Mouse (Mus musculus): ENCODE data around the gene Pop5.
A peak's percentile ranks its signal among the peaks of the same experiment; 100 is the strongest.

Pop5 gene

GRCm38 (mm10) chr5:115235786-115236263 is at the start of gene Pop5:
Gene Pop5 (plus strand): TSS chr5:115235836.
- DNase-seq = peak; percentile 94 to 95

DNA sequence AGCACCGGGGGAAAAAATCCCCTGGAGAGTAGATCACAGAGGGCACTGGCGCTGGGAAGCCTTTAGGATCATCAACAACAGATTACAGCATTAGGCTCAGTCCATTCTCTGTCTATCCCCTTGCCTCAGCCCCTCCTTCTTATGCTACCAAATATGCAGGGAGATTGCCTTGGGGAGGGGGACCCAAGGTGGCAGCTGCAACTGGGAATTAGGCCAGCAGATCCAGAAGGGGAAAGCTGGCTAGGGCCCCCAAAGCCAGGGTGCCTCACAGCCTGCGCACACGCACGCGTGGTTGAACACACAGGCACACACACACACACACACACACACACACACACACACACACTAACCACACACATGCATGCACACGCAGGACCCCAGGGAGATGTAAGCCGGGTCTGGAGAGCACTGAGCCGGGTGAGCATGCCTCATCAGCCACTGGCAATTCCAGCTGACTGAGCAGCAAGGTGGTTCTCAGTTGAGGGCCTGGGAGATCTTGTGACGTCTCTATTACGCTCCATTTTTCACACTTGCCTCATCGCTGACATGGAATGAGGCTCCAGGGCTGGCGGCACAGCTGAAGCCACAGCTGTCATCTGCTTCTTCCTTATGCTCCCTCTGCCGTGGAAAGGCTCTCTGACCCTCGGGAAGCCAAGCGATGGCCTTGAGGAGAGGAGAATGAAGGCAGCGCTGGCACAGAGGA is 49.1 kb upstream of the Pop5 start:
- peak; percentile 74 to 79 for DNase-seq

GRCm38 (mm10) chr5:115187188-115188131 is 48.2 kb upstream of the Pop5 start:
- DNase-seq = peak; percentile 92 to 93

DNA sequence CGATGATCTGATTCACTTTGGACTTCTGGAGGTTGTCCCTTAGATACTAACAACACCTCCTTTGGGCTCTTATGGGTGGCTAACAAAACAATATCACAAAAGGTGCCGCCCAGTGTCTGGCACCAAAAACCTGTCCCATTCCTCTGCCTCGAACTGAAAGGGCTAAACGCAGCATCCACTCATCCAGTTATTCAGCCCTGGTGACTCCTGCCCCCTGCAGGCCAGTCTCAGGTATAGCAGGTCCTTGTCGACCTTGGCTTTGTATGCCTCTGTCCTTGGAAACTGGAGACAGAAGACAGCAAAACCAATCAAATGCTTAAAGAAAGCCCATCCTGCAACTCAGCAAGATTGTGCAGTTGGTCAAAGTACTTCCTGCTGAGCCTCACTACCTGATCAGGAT is 46.8 kb upstream of the Pop5 start:
- peak; percentile 81 to 83 for DNase-seq

- no peak for DNase-seq
Observed at GRCm38 (mm10) chr5:115190081-115190480, 45.6 kb upstream of the Pop5 start.

DNA sequence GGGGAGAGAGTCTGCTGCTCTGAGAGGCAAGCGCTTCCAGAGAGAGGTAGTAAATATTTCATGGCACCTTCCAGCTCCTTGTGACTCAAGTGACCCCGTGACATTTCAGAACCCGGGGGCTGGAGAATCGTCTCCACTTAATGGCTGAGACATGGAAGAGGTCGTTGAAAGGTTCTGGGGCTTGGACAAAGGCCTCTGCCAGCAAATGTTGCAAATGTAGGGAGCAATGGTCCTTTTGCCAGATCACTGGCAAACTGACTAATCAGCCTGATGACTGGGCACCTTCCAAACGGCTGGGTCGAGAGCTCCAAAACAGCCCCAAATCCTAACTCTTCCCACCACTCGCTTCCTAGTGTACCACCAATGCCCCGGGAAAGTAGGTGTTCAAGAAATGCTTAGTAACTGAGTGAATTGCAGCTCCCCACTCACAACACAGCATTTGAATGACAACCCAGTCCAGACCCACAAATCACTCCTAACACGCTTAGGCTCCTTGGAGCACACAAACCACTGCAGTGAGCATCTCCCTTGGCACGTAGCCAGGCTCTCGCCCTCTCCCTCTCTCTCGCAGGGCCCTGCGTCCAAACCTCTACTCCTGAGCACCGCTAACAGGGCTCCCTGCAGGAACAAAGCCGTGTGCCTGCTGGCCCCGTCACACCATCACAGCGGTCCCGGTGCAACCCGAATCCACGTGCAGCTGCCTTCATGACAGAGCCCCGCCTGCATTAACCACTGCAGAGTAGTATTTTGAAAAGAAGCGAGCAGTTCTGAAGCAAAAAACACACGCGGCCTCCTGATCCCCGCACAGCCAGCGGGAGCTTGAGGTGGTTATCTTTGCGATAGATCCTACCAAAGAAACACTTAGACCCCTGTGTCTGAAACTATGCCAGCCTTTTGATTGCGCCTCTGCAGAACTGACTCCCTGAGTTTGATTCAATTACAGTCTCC is 43.5 kb upstream of the Pop5 start:
- no peak for DNase-seq

DNA sequence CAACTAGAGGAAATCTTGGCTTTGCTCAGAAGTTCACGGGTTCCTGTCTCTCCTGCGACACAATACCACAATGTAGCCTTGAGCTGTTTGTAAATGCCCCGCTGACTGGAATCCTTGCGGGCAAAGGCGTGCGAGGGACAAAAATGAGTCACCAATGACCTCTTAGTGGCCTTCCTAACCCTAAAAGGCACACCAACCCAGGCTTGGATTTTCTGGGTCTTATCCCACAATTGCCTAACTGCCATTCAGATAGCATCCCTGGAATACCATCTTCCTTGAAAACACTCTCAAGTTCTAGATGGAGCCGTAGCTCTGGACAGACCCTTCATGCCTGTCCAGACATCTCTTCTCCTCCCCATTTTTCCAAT is 42.8 kb upstream of the Pop5 start:
- DNase-seq = no peak

DNA sequence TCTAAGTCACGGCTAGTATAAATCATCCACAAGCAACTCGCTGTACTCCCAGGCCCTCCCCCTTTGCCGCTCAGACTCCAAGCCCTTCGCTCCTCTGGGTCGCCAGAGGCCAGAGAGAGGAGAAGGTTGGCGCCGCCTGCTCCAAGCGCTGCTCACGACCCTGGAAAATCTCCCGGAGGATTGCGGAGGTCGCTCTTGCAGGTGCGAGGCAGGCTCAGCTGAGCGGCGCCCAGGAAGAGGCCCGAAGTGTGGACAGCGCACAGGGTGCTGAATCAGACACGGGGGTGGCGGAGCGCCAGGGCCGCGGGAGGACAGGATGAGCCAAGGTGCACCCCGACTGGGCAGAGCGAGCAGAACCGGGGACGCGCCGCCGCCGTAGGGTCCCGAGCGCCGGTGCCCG is 42.4 kb upstream of the Pop5 start:
- DNase-seq = peak; percentile 73 to 77

DNA sequence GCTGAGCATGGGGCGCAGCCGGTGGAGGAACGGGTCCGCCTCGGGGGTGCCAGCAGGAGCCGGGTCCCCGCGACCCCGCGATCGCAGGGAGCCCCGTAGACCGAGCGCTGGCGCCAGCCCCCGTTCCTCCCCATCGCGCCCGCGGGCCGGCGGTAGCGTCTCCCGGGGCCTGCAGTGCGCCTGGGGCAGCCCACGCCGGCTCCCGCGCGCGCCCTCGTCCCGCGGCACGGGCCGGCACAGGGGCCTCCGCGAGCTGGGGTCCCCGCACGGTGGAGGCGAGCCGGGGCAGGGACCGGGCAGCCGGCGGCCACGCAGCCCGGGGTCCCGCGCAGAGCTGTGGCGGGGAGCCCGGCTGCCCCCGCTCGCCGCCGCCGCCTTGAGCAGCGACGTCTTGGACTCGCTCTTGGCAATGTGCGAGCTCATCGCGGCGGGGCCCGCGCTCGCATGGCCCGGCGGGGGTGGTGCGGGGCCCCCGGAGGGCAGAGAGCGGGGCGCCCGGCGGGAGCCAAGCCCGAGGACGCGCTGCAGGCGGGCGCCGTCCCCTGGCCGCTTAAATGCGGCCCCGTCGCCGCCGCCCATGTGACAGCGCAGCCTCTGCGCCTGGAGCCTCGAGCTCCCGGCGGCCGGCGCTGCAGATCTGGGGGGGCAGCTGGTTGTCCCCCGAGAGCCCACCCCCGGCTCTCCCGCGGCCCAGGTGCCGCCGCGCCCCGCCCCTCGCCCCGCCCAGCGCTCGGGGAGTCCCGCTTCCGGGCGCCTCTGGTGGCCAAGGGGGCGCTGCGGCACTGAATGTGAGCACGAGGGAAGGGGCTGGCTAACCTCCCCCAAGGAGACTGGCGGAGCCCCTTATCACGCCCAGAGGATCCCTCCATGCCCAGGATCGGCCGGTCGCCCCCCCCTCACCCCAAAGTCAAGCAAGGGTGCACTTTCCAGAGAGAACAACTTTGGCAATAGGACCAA is 41.7 kb upstream of the Pop5 start, which contains the start of gene Cabp1:
TSS of gene Cabp1 (minus strand) at position 713 of the 957 bp plus-strand sequence.
- DNase-seq = peak; percentile 77 to 80

GRCm38 (mm10) chr5:115194626-115195221 is 40.9 kb upstream of the Pop5 start:
- DNase-seq = no peak

DNA sequence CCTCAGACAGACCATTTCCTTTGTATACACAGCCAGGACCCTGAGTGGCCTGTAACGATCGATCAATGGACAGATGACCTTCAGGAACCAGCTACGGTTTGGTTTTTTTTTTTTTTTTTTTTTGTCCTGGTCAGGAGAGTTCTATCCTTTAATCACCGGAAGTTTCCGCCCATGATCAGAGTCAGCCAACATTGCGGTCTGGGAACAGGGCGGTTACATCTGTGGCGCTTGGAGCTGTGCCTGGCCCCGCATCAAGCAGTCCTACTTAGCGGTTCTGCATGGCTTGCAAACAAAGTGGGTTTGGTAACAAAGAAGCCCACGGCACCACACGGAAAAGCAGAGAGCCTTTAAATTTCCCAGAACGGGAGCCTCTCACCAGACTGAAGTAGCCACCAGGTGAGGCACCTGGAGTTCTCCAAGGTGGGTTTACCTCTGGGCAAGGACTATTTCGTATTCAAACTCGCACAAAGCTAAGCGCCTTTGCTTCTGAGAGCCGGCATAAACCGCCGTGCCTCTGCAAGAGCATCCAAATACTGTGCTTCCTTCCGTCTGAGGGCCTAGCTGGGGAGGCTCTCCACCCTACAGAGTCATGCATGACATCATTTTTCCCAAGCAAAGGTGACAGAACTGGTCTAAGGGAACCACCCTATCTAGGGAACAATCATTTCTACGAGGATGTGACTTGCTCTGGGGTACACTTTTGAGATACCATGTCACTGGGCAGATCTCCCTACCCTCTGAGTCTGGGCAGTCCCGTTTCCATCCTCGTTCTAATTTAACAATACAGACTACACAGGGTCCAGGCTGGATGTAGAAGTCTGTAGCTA is 31.7 kb upstream of the Pop5 start:
- DNase-seq = no peak

- DNase-seq = peak in 1 of 2 experiments; percentile 44
Observed at GRCm38 (mm10) chr5:115204562-115205311, 30.9 kb upstream of the Pop5 start.

GRCm38 (mm10) chr5:115207244-115207643 is 28.4 kb upstream of the Pop5 start:
- no peak for DNase-seq

DNA sequence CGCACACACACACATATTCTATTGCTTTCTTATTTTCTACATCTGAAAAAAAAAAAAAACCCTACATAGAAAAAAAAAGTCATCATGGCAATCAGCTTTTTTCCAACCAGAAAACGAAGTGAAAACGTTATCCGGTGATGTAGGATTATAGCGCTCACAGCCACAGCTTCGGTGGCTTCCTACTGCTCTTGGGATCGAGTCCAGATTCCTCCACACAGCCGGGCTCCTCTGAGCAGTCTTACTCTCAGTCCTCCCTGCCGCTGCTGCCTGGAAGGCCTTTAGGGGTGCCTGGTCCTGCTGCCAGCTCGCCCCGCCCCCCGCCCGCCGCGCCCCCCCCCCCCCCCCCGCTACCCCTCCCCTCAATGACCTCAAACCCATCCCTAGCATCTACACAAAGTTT is 27.7 kb upstream of the Pop5 start:
- no peak for DNase-seq

- DNase-seq = no peak
Observed at GRCm38 (mm10) chr5:115208601-115209000, 27.0 kb upstream of the Pop5 start.

- peak; percentile 71 to 74 for DNase-seq
Observed at GRCm38 (mm10) chr5:115210380-115210779, 25.3 kb upstream of the Pop5 start.

GRCm38 (mm10) chr5:115212451-115212850 is 23.2 kb upstream of the Pop5 start:
- no peak for DNase-seq

- DNase-seq = no peak
Observed at GRCm38 (mm10) chr5:115212861-115213260, 22.8 kb upstream of the Pop5 start.

DNA sequence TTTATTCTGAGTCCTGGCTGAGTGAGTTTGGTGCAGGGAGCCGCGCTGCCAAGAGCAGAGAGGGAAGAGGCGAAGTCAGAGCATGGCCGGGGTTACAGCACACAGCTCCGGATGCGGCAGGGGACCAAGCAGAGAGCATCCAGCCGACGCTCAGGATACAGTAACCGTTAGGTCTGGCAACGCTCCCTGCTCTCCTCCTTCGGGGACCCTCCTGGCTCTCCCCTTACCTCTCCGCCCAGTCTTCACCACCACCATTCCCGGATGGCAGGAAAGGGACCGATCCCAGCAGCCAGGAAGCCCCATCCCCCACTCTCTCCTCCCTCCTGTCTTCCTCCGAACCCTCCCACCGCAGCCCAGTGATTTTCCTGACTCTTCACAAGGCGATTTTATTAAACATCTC is 20.8 kb upstream of the Pop5 start:
- DNase-seq = no peak
